Mouse (Mus musculus) layer of hippocampus, postnatal 25 days (tissue): Measurements from ENCODE around the gene Dpysl4. TPM values are rescaled to one million over a fixed set of nuclear protein-coding genes. Genes with fewer than 3 reads are reported as not detected.

Experiments used
- DNase-seq, 2 experiments: peaks; one replicate each; pipeline ENCODE4 v3.0.0; 2022; ENCODE audit warnings: mixed read lengths in 2 of 2, low spot score in 1 of 2; ENCODE audit errors: extremely low spot score in 1 of 2
- total RNA-seq, 2 experiments: library from RNA; stranded (reverse); gene quantifications; 2 replicates each; pipeline ENCODE4 v1.2.3; 2021

Dpysl4 gene
- total RNA-seq, 2 experiments from 2014 or later: 63.9 to 72.4 TPM

- no peak for DNase-seq
These were observed 9.5 kb downstream of the Dpysl4 start for GRCm38 (mm10) chr7:139095282-139095681.

DNA sequence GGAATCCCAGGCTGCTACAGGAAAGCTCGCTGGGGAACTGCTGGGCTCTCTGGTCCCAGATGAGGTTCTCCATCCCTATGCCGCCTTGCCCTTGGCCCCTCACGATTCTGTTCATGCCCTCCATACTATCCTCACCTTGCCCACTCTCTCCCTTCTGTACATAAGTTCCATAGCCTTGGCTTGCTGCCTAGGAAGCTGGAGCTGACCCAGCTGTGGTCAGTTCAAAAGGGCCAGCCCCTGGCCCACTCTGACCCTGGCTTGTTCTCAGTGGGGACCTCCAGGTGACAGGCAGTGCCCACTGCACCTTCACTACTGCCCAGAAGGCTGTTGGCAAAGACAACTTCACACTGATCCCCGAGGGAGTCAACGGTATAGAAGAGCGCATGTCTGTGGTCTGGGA is 10.6 kb downstream of the Dpysl4 start:
- DNase-seq: no peak

DNA sequence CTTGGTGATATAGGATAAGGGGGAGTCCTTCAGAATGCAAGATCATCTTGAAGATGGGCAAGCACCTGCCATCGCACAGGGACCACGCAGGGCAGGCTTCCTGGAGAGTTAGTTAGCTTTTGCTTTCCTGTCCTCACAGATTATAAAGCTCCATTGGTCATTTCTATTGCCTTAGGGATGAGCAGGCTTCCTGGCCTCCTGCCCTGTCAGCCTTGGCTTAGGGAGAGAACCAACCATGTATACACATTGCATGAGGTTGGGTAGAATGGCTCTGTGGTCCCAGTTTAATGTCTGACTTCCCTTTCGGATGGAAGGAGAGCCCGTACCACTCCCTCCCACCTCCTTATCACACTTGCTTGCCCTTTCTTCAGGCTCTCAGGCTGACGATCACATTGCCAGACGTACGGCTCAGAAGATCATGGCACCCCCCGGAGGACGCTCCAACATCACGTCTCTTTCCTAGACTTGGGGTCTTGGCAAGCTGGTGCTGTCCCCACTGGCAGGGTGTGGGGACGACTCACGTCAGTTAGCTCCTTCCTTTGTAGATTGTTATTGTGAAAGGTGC is 14.8 kb downstream of the Dpysl4 start:
- no peak for DNase-seq

- DNase-seq: no peak
These were observed 15.5 kb downstream of the Dpysl4 start for GRCm38 (mm10) chr7:139101286-139101804.

- DNase-seq: no peak
These were observed 16.0 kb downstream of the Dpysl4 start for GRCm38 (mm10) chr7:139101826-139102225.

DNA sequence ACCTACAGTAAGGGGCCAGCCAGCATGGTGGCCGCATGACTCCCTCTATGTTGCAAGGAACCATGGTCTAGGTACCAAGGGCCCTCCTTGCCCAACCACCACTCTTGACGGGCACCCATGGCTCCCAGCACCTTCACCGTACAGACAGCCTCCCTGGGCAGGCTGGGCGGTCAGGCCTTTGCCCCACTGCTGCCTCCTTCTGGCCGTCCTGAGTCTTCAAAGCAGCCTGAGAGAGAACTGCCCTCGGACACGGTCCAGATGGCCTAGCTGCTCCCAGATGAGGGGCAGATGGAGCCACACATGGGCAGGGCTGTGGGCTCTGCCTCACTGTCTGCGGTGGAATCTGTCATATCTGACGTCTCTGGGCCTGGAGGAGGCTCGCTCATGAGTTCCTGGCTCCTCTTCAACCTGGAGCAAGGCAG is 18.2 kb downstream of the Dpysl4 start:
- peak in 1 of 2 experiments; percentile 51 for DNase-seq

DNA sequence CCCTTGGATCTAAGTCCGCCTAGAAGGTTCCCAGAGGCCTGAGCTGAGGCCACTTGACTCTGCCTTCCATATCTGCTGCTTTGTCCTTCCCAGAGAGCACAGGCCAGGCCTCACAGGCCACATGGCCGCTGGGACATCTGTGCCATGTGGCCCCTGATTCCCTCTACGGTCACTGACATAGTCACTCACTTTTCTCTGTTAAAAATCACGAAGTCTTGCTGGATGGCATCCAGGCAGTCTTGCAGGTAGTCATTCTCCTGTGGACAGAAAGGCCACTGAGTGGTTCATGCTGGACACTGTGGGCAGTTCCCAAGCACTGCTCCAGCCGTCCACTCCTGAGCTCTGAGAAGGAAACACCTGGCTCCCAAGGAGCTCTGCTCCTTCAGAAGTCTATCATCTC is 19.3 kb downstream of the Dpysl4 start:
- DNase-seq: no peak

DNA sequence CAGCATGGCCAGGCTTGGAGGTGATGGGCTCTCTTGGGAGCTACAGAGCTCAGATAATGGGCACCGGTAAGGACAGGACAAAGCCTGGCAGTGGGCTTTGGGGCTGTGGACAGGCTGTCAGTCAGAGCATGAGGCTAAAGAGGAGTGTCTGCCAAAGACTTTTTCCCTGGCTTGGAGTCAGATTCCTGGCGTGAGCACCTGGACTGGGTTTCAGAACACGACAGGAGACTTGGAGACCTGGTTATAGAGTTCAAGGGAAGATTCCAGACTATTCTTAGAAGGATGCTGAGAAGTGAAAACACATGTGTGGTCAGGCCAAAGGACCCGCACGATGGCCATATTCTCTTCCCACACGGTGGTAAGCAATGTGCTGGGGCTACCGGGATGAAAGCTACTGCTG is 19.9 kb downstream of the Dpysl4 start:
- DNase-seq: no peak

DNA sequence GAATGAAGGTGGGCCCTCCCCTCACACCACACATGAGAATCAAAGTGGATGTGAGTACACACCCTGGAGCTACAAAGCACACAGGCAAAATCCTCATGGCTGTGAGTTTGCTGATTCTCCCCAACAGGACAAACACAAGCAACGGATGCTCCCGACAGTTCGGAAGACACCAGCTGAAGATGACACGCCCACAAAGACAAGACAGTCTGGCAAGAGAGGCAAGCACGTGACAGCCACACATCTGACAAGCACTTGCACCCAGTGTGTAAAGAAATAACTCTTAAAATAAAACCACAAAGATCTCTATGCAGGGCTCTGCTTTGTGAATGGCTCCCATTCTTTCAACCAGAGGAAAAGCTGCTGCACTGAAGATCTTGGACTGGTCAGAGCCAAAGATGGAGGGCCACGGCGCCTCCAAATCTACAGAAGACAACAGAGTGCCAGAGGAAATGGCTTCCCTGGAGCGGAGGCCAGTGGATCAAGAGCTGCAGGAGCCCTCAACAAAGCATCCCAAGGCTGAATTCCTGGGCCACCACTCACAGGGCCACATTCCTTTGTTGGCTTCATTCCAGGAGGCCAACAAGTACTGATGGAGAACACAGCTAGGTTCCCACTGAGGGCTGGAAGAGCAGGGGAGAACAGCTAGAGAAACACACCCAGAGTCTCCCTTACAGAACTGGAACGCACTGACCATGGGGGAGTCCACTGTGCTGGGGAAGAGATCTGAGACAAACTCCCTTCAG is 22.3 kb downstream of the Dpysl4 start:
- DNase-seq: no peak

DNA sequence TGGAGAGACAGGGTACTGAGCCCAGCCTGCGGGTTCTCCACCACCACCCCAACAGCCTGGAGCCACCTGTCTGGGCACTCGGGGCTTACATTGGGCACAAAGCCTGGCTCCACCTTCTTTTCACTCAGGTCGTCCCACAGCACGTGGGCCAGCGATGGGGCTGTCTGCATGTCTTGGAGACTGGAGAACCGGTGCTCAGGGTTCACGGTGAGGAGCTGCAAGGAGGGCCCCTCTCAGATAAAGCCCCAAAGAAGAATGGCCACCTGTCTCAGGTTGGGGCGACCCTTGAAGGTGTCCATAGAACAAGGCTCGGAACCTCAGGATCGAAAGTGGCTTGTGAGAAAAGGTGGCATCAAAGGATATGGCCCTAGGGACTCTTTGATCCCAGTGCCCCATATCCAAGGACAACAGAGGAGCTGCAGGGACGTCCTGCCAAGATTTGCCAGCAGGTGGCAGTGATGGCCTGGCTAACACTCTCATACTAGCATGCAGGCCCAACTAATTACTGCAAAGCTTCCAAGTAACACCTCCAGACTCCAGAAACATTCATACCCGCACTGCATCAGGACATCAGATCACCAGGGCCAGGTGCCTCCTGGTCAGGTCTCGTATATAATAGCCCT is 33.5 kb downstream of the Dpysl4 start:
- DNase-seq: peak; percentile 75 to 95

GRCm38 (mm10) chr7:139119775-139120153 is 34.0 kb downstream of the Dpysl4 start:
- no peak for DNase-seq

DNA sequence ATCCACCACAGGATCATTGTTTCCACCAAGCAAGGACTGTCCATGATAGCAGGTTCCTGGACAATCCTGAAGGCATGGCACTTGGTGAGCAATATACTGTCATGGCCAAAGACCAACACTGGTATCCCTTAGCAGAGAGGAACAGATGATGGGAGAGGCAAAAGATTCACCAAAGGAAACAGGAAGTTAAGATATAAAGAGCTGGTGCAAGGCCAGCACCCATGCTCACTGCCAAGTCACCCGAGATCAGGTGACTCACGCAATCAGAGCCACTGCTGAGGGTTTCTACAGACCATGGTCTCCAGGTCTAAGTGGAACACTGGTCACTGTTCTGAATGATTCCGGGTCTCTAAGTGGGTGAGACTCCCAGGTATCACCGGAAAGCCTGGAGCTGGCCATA is 40.1 kb downstream of the Dpysl4 start:
- no peak for DNase-seq

DNA sequence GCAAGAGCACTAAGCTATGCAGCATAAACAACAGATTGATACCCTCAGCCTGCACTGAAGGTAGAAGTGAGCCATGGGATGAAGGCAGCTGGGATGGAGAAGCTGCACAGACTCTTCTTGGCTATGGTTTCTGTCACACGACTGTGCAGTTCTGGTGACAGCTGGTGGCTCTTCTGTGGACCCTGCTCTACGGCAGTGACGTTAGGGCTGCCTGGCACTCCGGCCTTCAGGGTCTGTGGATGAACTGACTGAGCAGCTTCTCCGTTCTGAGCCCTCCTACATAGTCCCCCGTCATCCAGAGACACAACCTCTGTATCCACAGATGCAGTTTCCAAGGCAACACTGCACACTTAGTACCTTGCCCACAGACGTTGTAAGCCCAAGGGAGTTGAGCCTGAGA is 40.7 kb downstream of the Dpysl4 start:
- DNase-seq: no peak

GRCm38 (mm10) chr7:139128994-139129393 is 43.2 kb downstream of the Dpysl4 start:
- DNase-seq: no peak

DNA sequence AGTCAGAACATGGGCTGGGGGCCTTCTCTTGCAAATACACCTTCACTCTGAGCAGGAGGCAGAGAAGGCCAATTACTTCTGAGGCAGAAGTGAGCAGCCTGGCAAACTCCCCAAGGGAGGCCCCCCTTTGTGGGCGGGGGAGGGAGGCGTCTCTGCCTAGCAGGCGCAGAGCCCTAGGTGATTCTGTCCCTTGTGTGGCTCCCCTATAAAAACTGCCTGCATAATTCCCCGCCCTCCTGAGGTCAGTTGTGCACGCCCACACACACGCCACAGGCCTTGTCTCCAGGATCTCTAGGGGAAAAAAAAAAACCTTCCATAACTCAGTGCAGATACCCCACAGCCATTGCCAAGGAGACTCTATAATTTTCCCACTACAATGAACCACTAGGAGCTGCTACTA is 44.6 kb downstream of the Dpysl4 start:
- no peak for DNase-seq

- no peak for DNase-seq
These were observed 45.7 kb downstream of the Dpysl4 start for GRCm38 (mm10) chr7:139131538-139131937.

- peak in 1 of 2 experiments; percentile 61 for DNase-seq
These were observed 47.6 kb downstream of the Dpysl4 start for GRCm38 (mm10) chr7:139133446-139133845.

GRCm38 (mm10) chr7:139135236-139135635 is 49.4 kb downstream of the Dpysl4 start:
- no peak for DNase-seq

GRCm38 (mm10) chr7:139136906-139137491 is 51.2 kb downstream of the Dpysl4 start:
- no peak for DNase-seq

GRCm38 (mm10) chr7:139139921-139140461 is 54.2 kb downstream of the Dpysl4 start:
- no peak for DNase-seq

- no peak for DNase-seq
These were observed 58.0 kb downstream of the Dpysl4 start for GRCm38 (mm10) chr7:139143785-139144184.
